Comparison of ENCODE assay signal across 21 mouse cellular contexts in the genomic region with DNA sequence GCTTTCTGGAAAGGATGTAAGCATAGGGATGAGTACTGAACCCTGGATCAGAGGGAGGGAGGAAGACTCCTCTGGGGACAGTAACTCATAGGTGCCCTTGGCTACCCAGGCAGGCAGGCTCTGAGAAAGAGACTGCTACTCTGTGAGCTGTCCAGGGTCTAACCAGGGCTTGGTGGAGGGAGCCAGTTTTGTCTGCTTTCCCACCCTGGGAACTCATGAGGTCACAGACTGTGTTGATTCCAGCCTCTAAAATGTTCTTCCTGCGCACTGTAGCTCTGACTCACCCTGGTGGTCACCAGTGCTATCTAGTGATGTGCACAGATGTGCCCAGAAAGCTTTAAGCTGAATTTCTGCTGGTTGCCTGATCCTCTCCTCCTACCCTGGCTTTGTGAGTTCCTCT. TPM values are rescaled to one million over a fixed set of nuclear protein-coding genes. Genes with fewer than 3 reads are reported as not detected.
"Had no signal": no experiment of that assay in that cellular context is flagged by ENCODE, and none has a peak within 500 bp of the region (broad histone marks: within the 10 kb centered on the region; RNA-seq: fewer than 3 reads in every experiment).

No protein-coding gene starts in this region.

- H3K9ac ChIP-seq: limb, embryonic 12.5 days; liver, embryonic 12.5 days; lung, embryonic 15.5 days; midbrain, embryonic 13.5 days had no signal

- H3K4me3 ChIP-seq: limb, embryonic 12.5 days; liver, embryonic 12.5 days; lung, embryonic 15.5 days; midbrain, embryonic 13.5 days had no signal

- H3K4me2 ChIP-seq: limb, embryonic 12.5 days; liver, embryonic 12.5 days; lung, embryonic 15.5 days; midbrain, embryonic 13.5 days had no signal

- ATAC-seq: liver, embryonic 12.5 days; midbrain, embryonic 13.5 days had no signal

- H3K27ac ChIP-seq: limb, embryonic 12.5 days; liver, embryonic 12.5 days; lung, embryonic 15.5 days; midbrain, embryonic 13.5 days had no signal

- DNase-seq: kidney, adult 8-10 months; kidney, postnatal 36 days; layer of hippocampus, adult 9-11 months; layer of hippocampus, postnatal 36 days; lung, postnatal 14 days; right cerebral cortex, postnatal 25 days; thymus, postnatal 4 days had no signal

- H3K4me1 ChIP-seq: liver, embryonic 12.5 days; lung, embryonic 15.5 days had no signal

- H3K27me3 ChIP-seq: limb, embryonic 12.5 days; liver, embryonic 12.5 days; lung, embryonic 15.5 days; midbrain, embryonic 13.5 days had no signal

- H3K36me3 ChIP-seq: limb, embryonic 12.5 days; liver, embryonic 12.5 days; lung, embryonic 15.5 days; midbrain, embryonic 13.5 days had no signal

- H3K9me3 ChIP-seq: limb, embryonic 12.5 days; liver, embryonic 12.5 days; lung, embryonic 15.5 days; midbrain, embryonic 13.5 days had no signal

RNA-seq across cellular contexts. Expression of a gene that starts 15.3 kb away (rescaled TPM):
- total RNA-seq: layer of hippocampus, adult 18-20 months; layer of hippocampus, postnatal 36 days; left cerebral cortex, adult 8-10 months; left cerebral cortex, postnatal 25 days; megakaryocyte-erythroid progenitor cell, adult 5-6 weeks; midbrain, postnatal 0 days had no signal
- polyA plus RNA-seq: kidney, embryonic 16.5 days; limb, embryonic 12.5 days; liver, embryonic 12.5 days; liver, embryonic 16.5 days; lung, embryonic 15.5 days; midbrain, embryonic 13.5 days; midbrain, postnatal 0 days; neural tube, embryonic 14.5 days; small intestine, adult 2 months; stomach, embryonic 16.5 days had no signal
